Mouse (Mus musculus) olfactory bulb, adult 2 months (tissue): Measurements from ENCODE around the gene Gm4869.

Source experiments
- CTCF ChIP-seq: fragments of 200-500 bp; IDR thresholded peaks from 2 replicates; pipeline ENCODE4 v1.5.1; 2012; ENCODE audit warnings: low read depth, mild to moderate bottlenecking, low read length, moderate library complexity; ENCODE audit not compliant: insufficient read depth
- POLR2A ChIP-seq: fragments of 200-500 bp; IDR thresholded peaks from 2 replicates; pipeline ENCODE4 v1.6.1; 2012; ENCODE audit warnings: mild to moderate bottlenecking, low read depth, low read length, moderate library complexity; ENCODE audit not compliant: insufficient read depth

GRCm38 (mm10) chr5:140542811-140543575 is 97.5 kb downstream of the Gm4869 start:
- TF ChIP-seq CTCF: no peak
- no peak for TF ChIP-seq POLR2A
